Mouse (Mus musculus) brown adipose tissue, adult 24 weeks (tissue): ENCODE measurements around the gene Vwa8. TPM values are rescaled to one million over a fixed set of nuclear protein-coding genes. Genes with fewer than 3 reads are reported as not detected.

ENCODE experiments used
- H3K27ac ChIP-seq: fragments of 200-500 bp; replicated peaks from 2 replicates; pipeline ENCODE4 v1.5.1; 2012; ENCODE audit warnings: low read depth, mild to moderate bottlenecking, low read length
- H3K4me1 ChIP-seq: fragments of 200-500 bp; 2 replicates; pipeline ENCODE4 v1.6.1; 2012; ENCODE audit warnings: low read length, mixed read lengths; ENCODE audit not compliant: control insufficient read depth, insufficient read depth, insufficient read length
- H3K4me3 ChIP-seq: fragments of 200-500 bp; 2 replicates; pipeline ENCODE4 v1.5.1; 2012; ENCODE audit warnings: low read depth, mild to moderate bottlenecking, low read length, moderate library complexity; ENCODE audit not compliant: insufficient read depth
- polyA plus RNA-seq: library from polyadenylated mRNA; stranded (reverse); fragments of >200 nt; gene quantifications from 2 replicates; pipeline ENCODE4 v1.2.4, GENCODE M21; 2012; ENCODE audit not compliant: missing spikeins, insufficient read depth, insufficient read length

The Vwa8 gene
- polyA plus RNA-seq, 1 experiment: 195 TPM

DNA sequence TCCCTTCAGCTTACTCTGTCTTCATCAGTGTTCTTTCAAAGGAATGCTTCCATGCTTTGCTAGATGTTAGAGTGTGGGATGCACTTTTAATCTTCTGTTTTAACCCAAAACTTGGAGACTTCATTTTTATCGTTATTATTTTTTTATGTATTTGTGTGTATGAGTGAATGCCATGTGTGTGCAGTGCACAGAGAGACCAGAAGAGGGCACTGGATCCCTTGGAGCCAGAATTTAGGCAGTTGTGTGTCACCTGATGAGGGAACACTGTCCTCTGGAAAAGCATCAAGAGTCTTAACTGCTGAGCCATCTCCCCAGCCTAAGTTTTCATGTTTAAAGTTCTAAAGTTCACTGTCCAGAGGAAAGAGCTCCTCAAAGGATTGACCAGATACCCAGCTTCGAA lies 316.1 kb downstream of the Vwa8 start:
- H3K4me3 ChIP-seq: no peak overlapping the region
- H3K27ac ChIP-seq: peak overlapping the region; percentile 59; the same call in 1 of the 2 replicates
- peaks cover 6% of the 10 kb centered on the region for H3K4me1 ChIP-seq

DNA sequence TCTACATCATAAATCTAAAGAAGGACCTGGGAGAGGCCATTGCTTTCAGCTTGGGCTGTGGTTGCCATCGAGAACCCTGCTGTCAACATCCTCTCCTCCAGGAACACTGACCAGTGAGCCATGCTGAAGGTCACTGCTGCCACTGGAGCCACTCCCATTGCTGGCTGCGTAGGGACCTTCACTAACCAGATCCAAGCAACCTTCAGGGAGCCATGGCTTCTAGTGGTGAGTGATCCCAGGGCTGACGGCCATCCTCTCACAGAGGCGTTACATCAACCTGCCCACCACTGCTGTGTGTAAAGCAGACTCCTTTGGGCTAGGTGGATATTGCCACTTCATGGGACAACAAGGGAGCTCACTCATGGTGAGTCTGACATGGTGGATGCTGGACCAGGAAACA lies 325.7 kb downstream of the Vwa8 start:
- H3K4me3 ChIP-seq: no peak overlapping the region
- H3K4me1 ChIP-seq: peaks cover 3% of the 10 kb centered on the region

DNA sequence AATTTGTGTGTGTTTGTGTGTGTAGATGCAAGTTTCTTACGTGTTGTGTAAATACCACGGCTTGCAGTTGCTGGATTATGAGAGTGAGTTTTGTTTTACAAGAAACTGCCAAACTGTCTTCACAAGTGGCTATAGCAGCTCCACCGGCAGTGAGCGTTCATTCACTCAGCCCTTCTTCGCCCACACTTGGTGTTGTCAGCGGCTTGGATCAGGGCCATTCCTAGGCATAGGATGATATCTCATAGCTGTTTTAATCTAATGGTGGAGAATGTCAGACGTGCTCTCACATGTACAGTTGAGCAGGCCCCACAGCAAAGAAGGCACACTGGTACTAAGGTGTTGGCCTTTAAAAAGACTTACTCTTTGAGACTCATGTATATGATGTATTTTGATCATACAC lies 328.9 kb downstream of the Vwa8 start:
- Histone ChIP-seq H3K4me3 (no peak overlapping the region), H3K4me1 (peaks cover 17% of the 10 kb centered on the region), H3K27ac (0 out of 2 replicates have a peak overlapping the region, but pooled peaks have one; percentile 8)

More for the DNA sequence above, 325.7 kb downstream of the Vwa8 start:
- H3K27ac ChIP-seq: no peak overlapping the region

DNA sequence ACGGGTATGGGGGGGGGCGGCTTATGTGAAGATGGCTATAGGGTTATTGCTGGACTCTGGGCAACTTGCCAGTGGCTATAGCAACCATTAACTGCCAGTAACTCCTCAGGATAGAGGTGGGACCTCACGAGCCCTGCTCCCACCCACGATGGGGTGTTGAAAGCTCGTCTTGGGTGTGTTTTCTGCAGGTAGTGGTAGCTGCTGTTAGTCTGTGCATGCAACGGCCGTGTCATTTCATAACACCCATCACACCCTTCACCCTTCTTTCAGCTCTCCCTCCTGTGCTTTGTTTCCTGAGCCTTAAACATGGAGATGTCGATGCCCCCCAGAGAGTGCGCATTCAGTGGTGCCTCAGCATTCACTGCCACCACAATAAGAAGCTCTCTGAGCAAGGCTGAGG lies 329.4 kb downstream of the Vwa8 start:
- H3K4me3 ChIP-seq: no peak overlapping the region
- H3K4me1 ChIP-seq: peaks cover 22% of the 10 kb centered on the region
- 0 out of 2 replicates have a peak overlapping the region, but pooled peaks have one; percentile 1 for H3K27ac ChIP-seq

DNA sequence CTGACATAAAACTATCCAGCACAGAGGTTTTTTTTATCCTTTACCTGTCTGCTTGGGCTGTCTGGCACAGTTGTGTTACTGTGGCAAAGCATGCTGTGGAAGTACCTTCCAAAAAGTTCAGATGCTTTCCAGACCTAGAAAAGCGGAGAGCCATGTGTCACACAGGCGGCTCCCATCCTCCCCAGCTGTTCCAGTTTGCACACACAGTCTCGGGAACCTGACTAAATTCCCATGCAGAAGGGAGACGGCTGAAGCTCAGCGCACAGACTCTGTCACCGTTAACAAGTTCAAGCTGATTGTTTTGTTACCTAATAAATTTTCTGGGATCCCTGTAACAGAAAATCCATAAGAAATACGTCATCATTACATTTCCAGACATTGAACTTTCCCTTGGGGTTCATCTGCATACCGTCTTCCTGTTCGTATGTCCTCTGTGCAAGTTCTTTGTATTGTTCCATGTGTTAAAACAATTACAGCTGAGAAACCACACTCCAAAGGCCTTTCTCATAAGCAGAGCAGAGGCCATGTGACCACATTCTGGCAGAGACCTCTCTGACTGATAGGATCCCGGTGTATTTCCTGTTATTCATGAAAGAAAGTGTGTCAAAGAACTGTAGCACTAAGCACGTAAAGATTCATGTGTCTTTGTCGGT lies 331.4 kb downstream of the Vwa8 start:
- peak overlapping the region; percentile 98 for H3K27ac ChIP-seq
- H3K4me3 ChIP-seq: no peak overlapping the region
- peaks cover 28% of the 10 kb centered on the region for H3K4me1 ChIP-seq

DNA sequence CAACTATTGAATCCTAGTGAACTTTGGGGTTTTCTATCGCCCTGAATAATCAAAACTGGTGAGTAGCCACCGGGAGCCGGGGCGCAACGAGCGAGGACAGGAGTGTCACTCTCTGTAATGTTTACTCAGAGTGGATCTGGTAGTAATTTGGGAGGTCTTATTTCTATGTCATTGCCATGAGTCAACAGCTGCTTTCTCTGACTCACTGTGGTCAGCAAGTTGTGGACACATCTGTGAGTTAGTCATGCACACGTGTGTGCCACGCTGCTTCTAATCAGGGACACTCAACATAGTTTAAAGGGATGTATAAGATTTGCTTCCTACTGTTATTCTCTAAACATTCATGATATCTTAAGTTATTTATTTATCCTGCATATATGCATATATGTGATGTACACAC lies 332.9 kb downstream of the Vwa8 start:
- H3K4me1 ChIP-seq: peaks cover 28% of the 10 kb centered on the region
- H3K27ac ChIP-seq: peak overlapping the region; percentile 98

DNA sequence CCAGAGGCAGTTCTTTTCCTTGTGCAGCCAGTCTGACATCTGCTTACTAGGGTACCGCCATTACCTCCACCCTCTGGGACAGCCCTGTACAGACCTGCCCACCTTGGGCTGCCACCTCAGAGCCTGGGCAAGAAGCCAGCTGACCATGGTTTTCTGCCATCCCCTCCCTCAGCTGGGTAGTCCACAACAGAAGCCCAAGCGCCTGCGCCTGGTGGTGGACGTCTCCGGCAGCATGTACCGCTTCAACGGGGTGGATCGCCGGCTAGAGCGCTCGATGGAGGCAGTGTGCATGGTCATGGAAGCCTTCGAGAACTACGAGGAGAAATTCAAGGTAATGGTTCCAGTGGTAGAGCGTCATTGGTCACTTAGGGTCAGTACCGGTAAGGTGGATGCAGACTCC lies 333.9 kb downstream of the Vwa8 start:
- H3K27ac ChIP-seq: peak overlapping the region; percentile 75

More for the DNA sequence above, 332.9 kb downstream of the Vwa8 start:
- H3K4me3 ChIP-seq: no peak overlapping the region

DNA sequence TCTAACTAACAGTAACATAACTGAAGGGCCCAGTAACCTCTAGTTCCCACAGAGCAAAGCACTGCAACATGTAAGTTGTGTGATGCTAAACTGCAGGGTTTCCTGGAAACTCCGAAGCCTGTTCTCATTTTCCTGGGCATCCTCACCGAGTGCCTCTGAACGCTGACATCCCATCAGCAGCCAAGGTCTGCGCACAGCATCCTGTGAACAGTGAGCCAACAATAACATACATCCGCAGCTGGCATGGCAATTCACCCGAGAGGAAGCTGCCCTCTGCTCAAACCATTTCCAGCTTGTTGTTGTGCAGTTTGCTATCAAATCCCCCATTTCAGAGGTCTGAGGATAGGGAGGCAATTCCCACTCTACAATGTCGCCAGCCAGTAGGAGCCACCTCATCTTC lies 334.4 kb downstream of the Vwa8 start:
- Histone ChIP-seq H3K4me1 (peaks cover 28% of the 10 kb centered on the region), H3K27ac (peak overlapping the region; percentile 75), H3K4me3 (no peak overlapping the region)

More for the DNA sequence above, 333.9 kb downstream of the Vwa8 start:
- Histone ChIP-seq H3K4me3 (no peak overlapping the region), H3K4me1 (peaks cover 28% of the 10 kb centered on the region)

DNA sequence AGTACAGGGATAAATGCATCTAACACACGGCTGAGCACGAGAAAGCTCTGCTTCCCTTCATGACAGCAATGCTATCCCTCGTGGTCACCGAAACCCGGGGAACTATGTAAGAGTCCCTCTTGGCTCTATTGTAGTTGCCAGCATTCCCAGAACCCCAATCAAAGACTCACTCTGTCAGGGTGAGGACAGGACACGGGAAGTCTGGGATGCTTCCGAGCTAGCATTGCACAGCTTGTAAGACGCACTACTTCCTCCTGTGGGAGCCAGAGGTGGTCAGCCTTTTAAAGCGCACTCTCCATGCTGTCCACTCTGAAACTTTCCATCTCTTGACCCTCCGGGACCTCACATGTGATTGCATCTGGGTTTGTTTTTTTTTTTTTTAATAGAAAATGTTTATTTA lies 335.2 kb downstream of the Vwa8 start:
- H3K4me1 ChIP-seq: peaks cover 26% of the 10 kb centered on the region
- H3K27ac ChIP-seq: peak overlapping the region; percentile 75
- H3K4me3 ChIP-seq: no peak overlapping the region

DNA sequence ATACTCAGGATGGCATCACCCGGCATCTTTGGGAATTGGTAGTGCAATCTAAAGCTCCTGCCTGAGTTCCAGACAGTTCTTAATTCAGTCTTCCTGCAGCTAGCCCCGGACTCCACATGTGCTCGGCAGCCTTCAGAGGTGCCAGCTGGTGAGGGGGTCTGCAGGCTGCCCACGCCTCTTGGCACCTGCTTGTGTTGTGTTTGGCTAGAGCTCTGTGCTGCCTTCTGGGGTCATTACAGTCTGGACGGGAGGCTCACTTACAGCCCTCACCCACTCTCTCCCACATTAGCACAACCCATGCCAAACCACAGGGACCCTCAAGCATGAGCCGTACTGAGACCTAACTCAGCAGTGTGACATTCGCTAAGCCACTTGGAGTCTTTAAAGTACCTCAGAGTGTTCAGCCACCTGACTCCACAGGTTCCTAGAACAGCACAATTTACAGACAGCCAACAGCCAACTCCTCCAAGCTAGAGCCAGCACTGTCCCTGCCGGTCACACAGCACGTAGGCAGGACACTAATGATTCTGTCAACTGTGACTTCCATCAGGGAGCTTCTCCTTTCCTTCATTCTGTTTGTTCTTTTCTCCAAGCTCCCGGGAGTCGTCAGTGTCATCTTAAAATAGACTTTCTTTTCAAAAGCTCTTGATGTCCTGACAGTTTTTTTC lies 336.3 kb downstream of the Vwa8 start:
- Histone ChIP-seq H3K4me3 (no peak overlapping the region), H3K27ac (0 out of 2 replicates have a peak overlapping the region, but pooled peaks have one; percentile 9), H3K4me1 (peaks cover 22% of the 10 kb centered on the region)

DNA sequence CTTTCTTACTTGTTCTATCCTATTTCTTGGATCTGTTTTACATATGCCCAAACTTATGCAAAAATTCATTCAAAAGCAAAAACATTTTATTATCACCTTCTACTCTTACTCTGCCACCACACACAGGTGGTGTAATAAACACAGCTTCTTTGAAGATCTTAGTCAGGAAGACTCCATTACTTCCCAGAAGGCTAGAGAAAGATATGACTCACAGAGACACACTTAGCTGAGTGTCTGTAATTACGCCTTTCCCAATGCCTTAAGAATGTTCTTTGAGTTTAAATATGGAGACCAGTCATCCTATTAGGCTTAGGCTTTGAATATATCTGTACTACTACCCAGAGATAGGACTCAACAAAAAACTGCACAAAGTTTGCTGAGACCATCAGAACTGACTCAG lies 338.1 kb downstream of the Vwa8 start:
- no peak overlapping the region for H3K4me3 ChIP-seq
- no peak overlapping the region for H3K27ac ChIP-seq
- H3K4me1 ChIP-seq: peaks cover 16% of the 10 kb centered on the region

DNA sequence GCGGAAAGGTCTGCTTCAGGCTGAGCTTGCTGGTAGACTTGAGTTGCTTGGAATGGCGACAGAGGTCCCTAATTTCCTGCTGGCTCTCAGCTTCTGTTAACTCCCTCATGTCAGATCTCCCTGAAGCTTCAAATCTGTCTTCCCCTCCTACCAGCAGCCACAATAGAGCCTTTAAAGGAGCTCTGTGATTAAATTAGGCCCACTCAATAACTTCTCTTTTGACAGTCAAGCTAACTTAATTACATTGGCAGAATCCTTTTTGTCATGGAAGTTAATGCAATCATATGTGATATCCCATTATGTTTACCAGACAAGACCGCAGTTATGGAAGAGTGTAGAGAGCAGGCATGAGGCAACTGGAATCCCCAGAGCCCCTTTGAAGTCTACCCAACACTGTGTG lies 347.9 kb downstream of the Vwa8 start:
- H3K27ac ChIP-seq: no peak overlapping the region
- H3K4me3 ChIP-seq: no peak overlapping the region
- peaks cover 6% of the 10 kb centered on the region for H3K4me1 ChIP-seq

DNA sequence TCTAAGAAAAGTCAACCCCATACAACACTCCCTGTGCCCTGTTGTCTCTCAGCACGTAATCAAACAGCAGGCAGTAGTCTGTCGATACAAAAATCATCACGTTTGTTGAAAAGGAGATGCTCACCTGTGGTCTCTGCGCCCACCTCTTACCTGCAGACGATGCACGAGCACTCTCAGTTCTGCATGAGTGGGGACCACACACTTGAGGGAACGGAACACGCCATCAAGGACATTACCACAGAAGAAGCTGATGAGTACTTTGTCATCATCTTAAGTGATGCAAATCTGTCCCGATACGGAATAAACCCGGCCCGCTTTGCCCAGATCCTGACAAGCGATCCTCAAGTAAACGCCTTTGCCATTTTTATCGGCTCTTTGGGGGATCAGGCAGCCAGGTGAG lies 349.2 kb downstream of the Vwa8 start:
- Histone ChIP-seq H3K4me3 (no peak overlapping the region), H3K27ac (no peak overlapping the region), H3K4me1 (peaks cover 6% of the 10 kb centered on the region)

DNA sequence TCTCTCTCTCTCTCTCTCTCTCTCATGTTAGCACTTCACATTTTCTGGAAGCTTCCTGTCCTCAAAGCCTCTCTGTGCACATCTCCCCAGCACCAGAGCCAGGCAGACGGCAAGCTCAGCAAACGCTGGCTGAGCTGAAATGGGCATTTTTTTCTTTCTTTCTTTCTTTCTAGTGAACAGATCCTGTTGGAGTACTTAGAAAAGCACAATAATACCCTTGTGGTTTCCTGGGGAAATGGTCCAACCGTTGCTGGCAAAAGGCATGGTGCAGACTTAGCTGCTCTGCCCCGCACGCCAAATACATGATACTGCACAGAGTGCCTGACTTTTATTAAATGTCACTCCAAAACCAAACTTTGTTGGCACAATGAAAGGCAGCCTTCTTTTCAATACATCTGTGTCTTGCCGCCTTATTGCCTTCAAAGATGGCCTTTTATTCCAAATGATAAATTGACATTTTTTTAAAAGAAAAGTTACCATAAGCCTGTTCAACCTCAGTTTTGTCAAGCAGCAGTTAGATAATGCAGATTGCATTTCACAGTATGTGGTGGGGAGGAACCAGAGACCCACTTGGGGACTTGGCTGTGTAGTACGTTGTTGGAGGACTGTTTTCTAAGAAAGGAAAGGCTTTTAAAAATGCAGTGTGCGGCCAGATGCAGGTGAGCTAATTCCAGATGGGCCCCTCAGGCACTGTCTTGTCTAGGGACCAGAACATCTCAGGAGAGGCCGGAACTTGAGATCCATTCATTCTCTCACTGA lies 351.5 kb downstream of the Vwa8 start:
- Histone ChIP-seq H3K4me1 (peaks cover 13% of the 10 kb centered on the region), H3K4me3 (no peak overlapping the region), H3K27ac (peak overlapping the region; percentile 15; the same call in 1 of the 2 replicates)

DNA sequence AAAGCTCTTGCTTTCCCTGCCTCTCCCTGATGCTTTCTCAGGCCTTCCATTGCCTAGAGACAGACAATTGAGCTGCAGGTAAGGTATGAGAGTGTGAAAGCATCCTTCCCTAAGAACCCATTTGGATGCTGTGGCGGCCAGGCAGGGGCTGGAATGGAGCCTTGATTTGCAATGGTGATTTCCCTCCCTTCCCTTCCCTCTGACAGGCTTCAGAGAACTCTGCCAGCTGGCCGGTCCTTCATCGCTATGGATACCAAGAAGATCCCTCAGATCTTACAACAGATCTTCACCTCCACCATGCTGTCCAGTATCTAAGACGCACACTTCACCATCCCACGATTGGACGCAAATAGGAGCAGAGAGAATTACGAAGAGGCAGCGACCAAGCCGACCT lies 352.0 kb downstream of the Vwa8 start:
- Histone ChIP-seq H3K4me3 (no peak overlapping the region), H3K4me1 (peaks cover 15% of the 10 kb centered on the region), H3K27ac (no peak overlapping the region)
